Mouse (Mus musculus) lung, embryonic 16.5 days (tissue): ENCODE data around the gene Cmtm2a. TPM values are rescaled to one million over a fixed set of nuclear protein-coding genes. Genes with fewer than 3 reads are reported as not detected.

Experiments
- ATAC-seq: fragments of 200-750 bp; cut with Nextera tagmentation; 2 replicates; pipeline ENCODE4 v1.8.0; 2017; ENCODE audit warnings: low read depth, mild to moderate bottlenecking, moderate library complexity
- H3K27ac ChIP-seq: fragments of 300-500 bp; sonication (generic); 2 replicates; pipeline ENCODE4 v1.5.1; 2014; ENCODE audit warnings: mild to moderate bottlenecking, control low read depth, low read length
- H3K27me3 ChIP-seq: fragments of 300-500 bp; sonication (generic); 2 replicates; pipeline ENCODE4 v1.6.1; 2014; ENCODE audit warnings: low read depth, low read length, mixed read lengths; ENCODE audit not compliant: control insufficient read depth, insufficient read depth
- H3K36me3 ChIP-seq: fragments of 300-500 bp; sonication (generic); 2 replicates; pipeline ENCODE4 v1.6.1; 2014; ENCODE audit warnings: low read length; ENCODE audit not compliant: control insufficient read depth, insufficient read depth
- H3K4me1 ChIP-seq: fragments of 300-500 bp; sonication (generic); replicated peaks from 2 replicates; pipeline ENCODE4 v1.6.1; 2014; ENCODE audit warnings: low read length, mixed read lengths; ENCODE audit not compliant: control insufficient read depth, insufficient read depth
- H3K4me2 ChIP-seq: fragments of 300-500 bp; sonication (generic); 2 replicates; pipeline ENCODE4 v1.6.1; 2014; ENCODE audit warnings: low read depth, low read length, control low read depth
- H3K4me3 ChIP-seq: fragments of 300-500 bp; sonication (generic); 2 replicates; pipeline ENCODE4 v1.5.1; 2014; ENCODE audit warnings: mild to moderate bottlenecking, low read length, control low read depth
- H3K9ac ChIP-seq: fragments of 300-500 bp; sonication (generic); 2 replicates; pipeline ENCODE4 v1.6.1; 2014; ENCODE audit warnings: low read length, control low read depth
- H3K9me3 ChIP-seq: fragments of 300-500 bp; sonication (generic); 2 replicates; pipeline ENCODE4 v1.6.1; 2016; ENCODE audit warnings: low read length; ENCODE audit not compliant: control insufficient read depth
- whole genome bisulfite sequencing: fragments of 180-500 bp; shearing (Covaris S2); extraction: QIAGEN DNeasy Blood & Tissue Kit; methylation state at CpG from one replicate; pipeline ENCODE4 v1.1.7; 2014; 5-methylcytosine and 5-hydroxymethylcytosine counted together
- polyA plus RNA-seq: library from polyadenylated mRNA; unstranded; fragments of >200 nt; fragmentation: Nextera tagmentation; extraction: Ambion mirVana; gene quantifications from 2 replicates; pipeline ENCODE4 v1.2.1, GENCODE M21; 2015

The Cmtm2a gene
- polyA plus RNA-seq, 1 experiment from 2014 or later, result not detected

- ATAC-seq, result peak; percentile 7; the same call in 1 of the 2 replicates
Observed at GRCm38 (mm10) chr8:104251461-104251860, 41.5 kb downstream of the Cmtm2a start.

DNA sequence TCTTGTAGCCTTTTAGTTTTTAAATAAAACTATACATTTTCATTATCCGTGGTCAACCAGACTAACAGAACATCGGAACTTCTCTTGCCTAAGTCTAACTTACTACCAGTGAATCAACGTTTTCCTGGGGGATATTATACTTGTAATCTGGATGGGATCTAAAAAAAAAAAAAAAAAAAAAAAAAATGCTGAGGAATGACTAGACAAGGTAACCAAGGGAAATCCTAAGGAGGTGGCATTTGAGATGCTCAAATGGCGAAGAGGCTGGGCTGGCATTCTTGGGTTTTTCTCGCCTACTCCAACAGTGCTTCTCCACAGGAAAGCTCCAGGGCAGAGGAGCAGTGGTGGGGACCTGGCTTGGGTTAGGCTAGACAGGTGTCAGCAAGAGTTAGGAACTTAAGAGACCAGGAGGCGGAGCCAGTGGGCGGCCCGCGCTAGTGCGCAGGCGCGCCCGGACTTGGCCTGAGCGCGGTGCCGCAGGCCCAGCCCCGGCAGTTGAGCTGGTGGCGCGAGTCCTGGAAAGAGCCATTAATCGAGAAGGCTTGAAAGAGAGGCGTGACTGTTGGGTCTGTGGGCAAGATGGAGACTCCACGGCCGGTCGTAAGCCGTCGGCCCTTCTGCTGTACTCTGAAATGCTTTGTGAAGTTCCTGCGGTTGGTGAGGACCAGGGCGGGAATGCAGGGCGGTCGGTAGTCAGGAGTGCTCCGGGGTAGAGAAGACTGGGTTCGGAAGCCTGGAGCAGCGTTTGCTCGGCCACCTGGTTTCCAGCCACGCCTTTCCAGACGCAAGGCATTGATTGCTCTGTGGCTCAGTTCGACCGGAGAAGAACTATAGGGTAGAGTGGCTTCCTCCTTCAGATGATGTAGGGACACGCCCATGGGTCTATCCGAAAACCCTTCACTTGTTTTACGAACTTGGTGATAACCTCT lies 42.3 kb downstream of the Cmtm2a start, which contains the start of gene Cklf:
Cklf (plus strand) TSS at position 423 of the 929 bp plus-strand sequence.
- ATAC-seq, result peak; percentile 87
- WGBS, result 3% methylated on average over 41 of the region's 41 CpGs
- Histone ChIP-seq H3K4me2 (peak within 1 kb of the TSS; percentile 55), H3K27ac (peak within 1 kb of the TSS; percentile 92), H3K4me1 (peaks cover 10% of the 10 kb centered on the region), H3K27me3 (no peaks in the 10 kb centered on the region), H3K4me3 (peak within 1 kb of the TSS; percentile 82), H3K36me3 (no peaks in the 10 kb centered on the region), H3K9me3 (no peaks in the 10 kb centered on the region), H3K9ac (peak within 1 kb of the TSS; percentile 84)

More at GRCm38 (mm10) chr8:104251461-104251860, 41.5 kb downstream of the Cmtm2a start:
- Histone ChIP-seq H3K4me1 (peaks cover 10% of the 10 kb centered on the region), H3K4me2 (peak overlapping the region; percentile 55), H3K9ac (peak overlapping the region; percentile 84), H3K27me3 (no peaks in the 10 kb centered on the region), H3K36me3 (no peaks in the 10 kb centered on the region), H3K9me3 (no peaks in the 10 kb centered on the region), H3K27ac (peak overlapping the region; percentile 92), H3K4me3 (peak overlapping the region; percentile 82)
- WGBS, result 0% methylated on average over 7 of the region's 7 CpGs

GRCm38 (mm10) chr8:104249442-104249996 lies 43.5 kb downstream of the Cmtm2a start:
- H3K4me3 ChIP-seq, result no peak overlapping the region
- 89% methylated on average over 7 of the region's 7 CpGs for WGBS

GRCm38 (mm10) chr8:104248276-104248675 lies 44.7 kb downstream of the Cmtm2a start, which contains the start of gene Tk2:
Gene Tk2, minus strand, starts transcription at chr8:104248558.
- under 1% methylated on average over 28 of the region's 28 CpGs for WGBS
- Histone ChIP-seq H3K27ac (peak within 1 kb of the TSS; percentile 58), H3K9me3 (no peaks in the 10 kb centered on the region)

More at GRCm38 (mm10) chr8:104249442-104249996, 43.5 kb downstream of the Cmtm2a start:
- H3K9ac ChIP-seq, result no peak overlapping the region
- H3K36me3 ChIP-seq, result no peaks in the 10 kb centered on the region
- H3K4me1 ChIP-seq, result peaks cover 10% of the 10 kb centered on the region
- no peaks in the 10 kb centered on the region for H3K27me3 ChIP-seq
- no peak overlapping the region for H3K4me2 ChIP-seq
- no peak for ATAC-seq
- no peak overlapping the region for H3K27ac ChIP-seq
- H3K9me3 ChIP-seq, result no peaks in the 10 kb centered on the region

GRCm38 (mm10) chr8:104247908-104248275 lies 45.1 kb downstream of the Cmtm2a start:
- 3% methylated on average over 11 of the region's 11 CpGs for WGBS
- no peak for ATAC-seq
- Histone ChIP-seq H3K36me3 (peaks cover 3% of the 10 kb centered on the region; the same call in 1 of the 2 replicates), H3K27ac (peak overlapping the region; percentile 58), H3K9ac (peak overlapping the region; percentile 89), H3K4me2 (peak overlapping the region; percentile 86), H3K4me3 (peak overlapping the region; percentile 91), H3K4me1 (peaks cover 10% of the 10 kb centered on the region), H3K27me3 (no peaks in the 10 kb centered on the region), H3K9me3 (no peaks in the 10 kb centered on the region)

More at GRCm38 (mm10) chr8:104248276-104248675, 44.7 kb downstream of the Cmtm2a start, which contains the start of gene Tk2:
- ATAC-seq, result peak; percentile 90
- Histone ChIP-seq H3K27me3 (no peaks in the 10 kb centered on the region), H3K4me3 (peak within 1 kb of the TSS; percentile 91), H3K9ac (peak within 1 kb of the TSS; percentile 89), H3K36me3 (no peaks in the 10 kb centered on the region), H3K4me2 (peak within 1 kb of the TSS; percentile 86), H3K4me1 (peaks cover 10% of the 10 kb centered on the region)

DNA sequence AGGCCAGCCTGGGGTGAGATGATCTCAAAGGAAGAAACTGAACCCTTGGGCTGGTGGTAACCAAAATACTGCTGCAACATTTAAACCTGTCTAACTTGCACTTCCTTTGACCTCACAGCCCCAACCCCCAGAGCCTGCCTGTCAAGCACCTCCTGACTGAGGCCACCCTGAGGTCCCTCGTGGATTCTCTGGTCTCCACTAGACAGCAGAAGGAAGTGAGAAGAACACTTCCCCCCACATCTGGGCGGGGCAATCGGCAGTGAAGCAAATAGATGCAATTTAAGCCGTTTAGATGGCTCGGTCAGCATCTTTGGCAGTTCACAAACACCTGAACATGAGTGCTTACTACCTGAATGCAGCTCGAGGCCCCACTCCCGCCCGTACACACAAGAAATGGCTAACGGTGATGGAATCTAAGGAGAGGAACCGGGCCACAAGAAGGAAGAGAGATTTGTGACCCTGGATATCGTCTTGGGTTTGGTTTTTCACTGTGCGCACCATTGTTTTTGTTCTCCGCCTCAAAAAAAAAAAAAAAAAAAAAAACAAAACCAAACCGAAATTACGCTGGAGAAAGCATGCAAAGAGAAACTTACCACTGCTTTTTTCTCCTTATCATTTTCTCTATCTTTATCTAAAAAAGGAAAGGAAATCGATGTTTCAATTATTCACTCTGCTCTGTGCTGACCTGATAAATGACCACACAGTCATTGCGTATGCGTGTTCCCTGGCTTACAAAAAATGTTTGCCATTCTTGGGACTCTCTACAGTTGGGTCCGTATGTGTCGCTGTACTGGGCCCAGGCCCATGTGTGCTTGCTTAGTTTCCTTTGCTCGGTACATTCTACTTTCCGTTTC lies 45.7 kb downstream of the Cmtm2a start:
- 60% methylated on average over 22 of the region's 22 CpGs for WGBS

GRCm38 (mm10) chr8:104246621-104247020 lies 46.4 kb downstream of the Cmtm2a start:
- peaks cover 7% of the 10 kb centered on the region for H3K4me1 ChIP-seq
- 75% methylated on average over 4 of the region's 4 CpGs for WGBS
- H3K9ac ChIP-seq, result no peak overlapping the region
- H3K4me3 ChIP-seq, result no peak overlapping the region
- no peaks in the 10 kb centered on the region for H3K9me3 ChIP-seq
- no peaks in the 10 kb centered on the region for H3K27me3 ChIP-seq
- no peak overlapping the region for H3K4me2 ChIP-seq
- no peak for ATAC-seq
- H3K36me3 ChIP-seq, result peaks cover 3% of the 10 kb centered on the region; the same call in 1 of the 2 replicates
- no peak overlapping the region for H3K27ac ChIP-seq

More for the DNA sequence above, 45.7 kb downstream of the Cmtm2a start:
- no peak for ATAC-seq
- Histone ChIP-seq H3K4me1 (peaks cover 10% of the 10 kb centered on the region), H3K36me3 (peaks cover 3% of the 10 kb centered on the region; the same call in 1 of the 2 replicates), H3K4me3 (peak overlapping the region; percentile 91), H3K27me3 (no peaks in the 10 kb centered on the region), H3K4me2 (peak overlapping the region; percentile 86), H3K9ac (peak overlapping the region; percentile 89), H3K9me3 (no peaks in the 10 kb centered on the region), H3K27ac (no peak overlapping the region)

GRCm38 (mm10) chr8:104242038-104242644 lies 50.8 kb downstream of the Cmtm2a start:
- no peak overlapping the region for H3K27ac ChIP-seq
- H3K4me1 ChIP-seq, result no peaks in the 10 kb centered on the region; the same call in 1 of the 2 replicates
- peaks cover 19% of the 10 kb centered on the region for H3K36me3 ChIP-seq
- H3K27me3 ChIP-seq, result no peaks in the 10 kb centered on the region
- no peak for ATAC-seq
- H3K4me2 ChIP-seq, result no peak overlapping the region
- H3K4me3 ChIP-seq, result no peak overlapping the region
- no peak overlapping the region for H3K9ac ChIP-seq
- 66% methylated on average over 12 of the region's 12 CpGs for WGBS
- H3K9me3 ChIP-seq, result no peaks in the 10 kb centered on the region
